Mouse (Mus musculus) liver, embryonic 13.5 days (tissue): ENCODE data around the gene Commd3. TPM values are rescaled to one million over a fixed set of nuclear protein-coding genes. Genes with fewer than 3 reads are reported as not detected.
A peak's percentile ranks its signal among the peaks of the same experiment; 100 is the strongest.

Experiments used
- ATAC-seq: fragments of 200-750 bp; cut with Nextera tagmentation; 2 replicates; pipeline ENCODE4 v1.8.0; 2017; ENCODE audit warnings: low read depth, mild to moderate bottlenecking, moderate number of reproducible peaks, moderate library complexity
- DNase-seq: peaks from one replicate; pipeline ENCODE4 v3.0.0; 2022
- H3K27ac ChIP-seq: fragments of 300-500 bp; sonication (generic); 2 replicates; pipeline ENCODE4 v1.5.1; 2015; ENCODE audit warnings: moderate library complexity, mild to moderate bottlenecking, inconsistent platforms
- H3K27me3 ChIP-seq: fragments of 300-500 bp; sonication (generic); 2 replicates; pipeline ENCODE4 v1.6.1; 2015; ENCODE audit warnings: mild to moderate bottlenecking, inconsistent platforms
- H3K36me3 ChIP-seq: fragments of 300-500 bp; sonication (generic); 2 replicates; pipeline ENCODE4 v1.6.1; 2015; ENCODE audit warnings: mild to moderate bottlenecking, inconsistent platforms
- H3K4me1 ChIP-seq: fragments of 300-500 bp; sonication (generic); replicated peaks from 2 replicates; pipeline ENCODE4 v1.6.1; 2015; ENCODE audit warnings: inconsistent platforms
- H3K4me2 ChIP-seq: fragments of 300-500 bp; sonication (generic); 2 replicates; pipeline ENCODE4 v1.6.1; 2015; ENCODE audit warnings: inconsistent platforms, mild to moderate bottlenecking, moderate library complexity
- H3K4me3 ChIP-seq: fragments of 300-500 bp; sonication (generic); replicated peaks from 2 replicates; pipeline ENCODE4 v1.5.1; 2015; ENCODE audit warnings: mild to moderate bottlenecking, inconsistent platforms
- H3K9ac ChIP-seq: fragments of 300-500 bp; sonication (generic); 2 replicates; pipeline ENCODE4 v1.6.1; 2015; ENCODE audit warnings: mild to moderate bottlenecking, inconsistent platforms
- H3K9me3 ChIP-seq: fragments of 300-500 bp; sonication (generic); replicated peaks from 2 replicates; pipeline ENCODE4 v1.6.1; 2016; ENCODE audit warnings: inconsistent platforms
- WGBS: fragments of 180-500 bp; shearing (Covaris S2); methylation state at CpG from one replicate; pipeline ENCODE4 v1.1.7; 2015; ENCODE audit not compliant: insufficient replicate concordance; 5-methylcytosine and 5-hydroxymethylcytosine counted together
- polyA plus RNA-seq: library from polyadenylated mRNA; unstranded; fragments of >200 nt; fragmentation: Nextera tagmentation; extraction: Ambion mirVana; gene quantifications from 2 replicates; pipeline ENCODE4 v1.2.1, GENCODE M21; 2015

Commd3 gene
- polyA plus RNA-seq, 1 experiment from 2014 or later = 103 TPM

DNA sequence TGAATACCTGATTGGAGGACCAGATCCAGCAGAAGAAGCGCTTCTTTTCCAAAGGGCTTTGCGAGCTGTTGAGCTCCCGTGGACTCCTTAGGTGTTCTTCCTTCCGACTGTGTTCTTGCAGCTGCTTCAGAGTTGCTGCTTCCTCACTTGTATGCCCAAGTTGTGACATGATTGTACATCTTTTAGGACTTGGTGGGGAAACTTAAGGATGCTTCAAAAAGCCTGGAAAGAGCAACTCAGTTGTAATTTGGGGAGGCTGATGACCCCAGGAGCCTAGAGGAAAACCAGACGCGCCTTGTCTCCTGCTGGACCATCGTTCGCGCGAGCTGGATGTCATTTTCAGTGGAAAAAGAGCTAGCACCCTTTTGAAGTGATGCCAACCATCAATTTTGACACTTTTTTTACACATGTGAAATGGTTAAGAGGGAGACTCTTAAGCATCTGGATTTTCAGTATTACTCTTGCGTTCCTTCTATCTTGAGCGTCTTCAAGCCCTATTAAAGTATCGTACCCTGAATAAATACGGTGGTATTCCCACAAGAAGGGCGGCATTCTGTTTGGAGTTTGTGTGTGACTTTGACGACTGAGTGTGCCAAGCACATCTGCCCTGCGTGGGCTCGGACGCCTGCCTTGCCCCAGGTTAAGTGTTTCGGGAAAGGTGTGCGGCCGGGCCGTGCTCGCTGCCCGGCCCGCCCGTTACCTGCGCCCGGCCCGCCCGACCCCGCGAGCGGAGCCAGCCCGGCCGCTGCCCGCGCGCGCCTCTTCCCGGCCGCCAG lies 3.7 kb downstream of the Commd3 start:
- 15% methylated on average over 34 of the region's 42 CpGs for WGBS
- H3K36me3 ChIP-seq = no peaks in the 10 kb centered on the region
- peaks cover 49% of the 10 kb centered on the region for H3K4me1 ChIP-seq
- DNase-seq = no peak
- no peak for ATAC-seq
- no peaks in the 10 kb centered on the region for H3K9me3 ChIP-seq
- peak overlapping the region; percentile 86 for H3K4me2 ChIP-seq
- no peak overlapping the region; the same call in 1 of the 2 replicates for H3K27ac ChIP-seq
- H3K27me3 ChIP-seq = peaks cover 59% of the 10 kb centered on the region
- H3K9ac ChIP-seq = peak overlapping the region; percentile 77
- peak overlapping the region; percentile 72 for H3K4me3 ChIP-seq

DNA sequence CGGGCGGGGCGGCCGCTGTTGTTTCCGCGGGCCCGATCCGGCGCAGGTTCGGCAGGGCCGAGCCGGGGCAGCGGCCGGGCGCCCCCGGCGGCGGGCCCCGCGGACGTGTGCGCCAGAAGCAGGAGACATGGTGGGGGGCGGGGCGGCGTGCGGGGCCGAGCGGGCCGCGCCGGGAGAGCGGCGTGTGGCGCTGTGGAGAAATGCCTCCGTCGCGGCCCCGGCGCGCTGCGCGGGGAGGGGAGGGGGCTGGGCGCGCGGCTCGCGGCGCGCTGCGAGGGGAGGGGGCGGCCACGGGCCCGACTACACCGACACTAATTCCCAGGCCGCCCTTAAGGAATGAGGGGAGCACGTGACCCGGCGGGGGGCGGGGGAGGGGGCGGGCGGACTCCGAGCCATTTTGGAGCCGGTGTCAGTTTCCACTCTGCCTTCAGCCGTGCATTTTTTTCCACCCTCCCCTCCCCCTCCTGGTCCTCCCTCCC lies 4.3 kb downstream of the Commd3 start:
- peak overlapping the region; percentile 72 for H3K27ac ChIP-seq
- ATAC-seq (peak; percentile 62), DNase-seq (no peak)
- no peaks in the 10 kb centered on the region for H3K9me3 ChIP-seq
- H3K27me3 ChIP-seq = peaks cover 62% of the 10 kb centered on the region
- H3K36me3 ChIP-seq = no peaks in the 10 kb centered on the region
- H3K4me2 ChIP-seq = peak overlapping the region; percentile 86
- peaks cover 53% of the 10 kb centered on the region for H3K4me1 ChIP-seq
- peak overlapping the region; percentile 77 for H3K9ac ChIP-seq
- WGBS = 0% methylated on average over 12 of the region's 64 CpGs
- H3K4me3 ChIP-seq = peak overlapping the region; percentile 72

DNA sequence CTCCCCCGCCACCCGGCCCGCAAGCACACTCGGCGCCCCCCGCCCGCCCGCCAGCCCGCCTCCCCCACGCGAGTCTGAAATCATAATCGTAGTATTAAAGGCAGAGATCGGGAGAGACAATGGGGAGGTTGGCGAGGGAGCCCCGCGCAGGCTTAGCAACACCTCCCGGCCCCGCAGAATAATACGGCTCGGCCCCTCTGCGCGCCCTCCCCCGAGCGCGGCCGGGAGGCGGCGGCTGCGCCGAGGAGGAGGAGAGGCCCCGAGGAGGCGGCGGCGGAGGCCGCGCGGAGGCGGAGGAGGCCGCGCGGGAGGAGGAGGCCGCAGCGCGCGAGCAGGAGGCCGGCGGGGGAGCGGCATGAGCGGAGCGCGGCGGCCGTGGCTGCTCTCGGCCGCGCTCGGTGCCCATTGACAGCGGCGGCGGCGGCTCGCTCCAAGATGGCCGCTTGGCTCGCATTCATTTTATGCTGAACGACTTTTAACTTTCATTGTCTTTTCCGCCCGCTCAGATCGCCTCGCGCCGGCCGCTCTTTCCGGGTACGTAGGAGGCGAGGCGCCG lies 4.8 kb downstream of the Commd3 start, which contains the start of gene Bmi1:
TSS of gene Bmi1 (plus strand) at position 83 of the 556 bp plus-strand sequence.
- Histone ChIP-seq H3K4me3 (peak within 1 kb of the TSS; percentile 72), H3K4me2 (peak within 1 kb of the TSS; percentile 86), H3K9ac (peak within 1 kb of the TSS; percentile 77), H3K27me3 (peaks cover 64% of the 10 kb centered on the region), H3K4me1 (peaks cover 49% of the 10 kb centered on the region), H3K36me3 (no peaks in the 10 kb centered on the region), H3K27ac (peak within 1 kb of the TSS; percentile 72), H3K9me3 (no peaks in the 10 kb centered on the region)
- peak; percentile 61 for ATAC-seq
- DNase-seq = no peak
- under 1% methylated on average over 56 of the region's 77 CpGs for WGBS

DNA sequence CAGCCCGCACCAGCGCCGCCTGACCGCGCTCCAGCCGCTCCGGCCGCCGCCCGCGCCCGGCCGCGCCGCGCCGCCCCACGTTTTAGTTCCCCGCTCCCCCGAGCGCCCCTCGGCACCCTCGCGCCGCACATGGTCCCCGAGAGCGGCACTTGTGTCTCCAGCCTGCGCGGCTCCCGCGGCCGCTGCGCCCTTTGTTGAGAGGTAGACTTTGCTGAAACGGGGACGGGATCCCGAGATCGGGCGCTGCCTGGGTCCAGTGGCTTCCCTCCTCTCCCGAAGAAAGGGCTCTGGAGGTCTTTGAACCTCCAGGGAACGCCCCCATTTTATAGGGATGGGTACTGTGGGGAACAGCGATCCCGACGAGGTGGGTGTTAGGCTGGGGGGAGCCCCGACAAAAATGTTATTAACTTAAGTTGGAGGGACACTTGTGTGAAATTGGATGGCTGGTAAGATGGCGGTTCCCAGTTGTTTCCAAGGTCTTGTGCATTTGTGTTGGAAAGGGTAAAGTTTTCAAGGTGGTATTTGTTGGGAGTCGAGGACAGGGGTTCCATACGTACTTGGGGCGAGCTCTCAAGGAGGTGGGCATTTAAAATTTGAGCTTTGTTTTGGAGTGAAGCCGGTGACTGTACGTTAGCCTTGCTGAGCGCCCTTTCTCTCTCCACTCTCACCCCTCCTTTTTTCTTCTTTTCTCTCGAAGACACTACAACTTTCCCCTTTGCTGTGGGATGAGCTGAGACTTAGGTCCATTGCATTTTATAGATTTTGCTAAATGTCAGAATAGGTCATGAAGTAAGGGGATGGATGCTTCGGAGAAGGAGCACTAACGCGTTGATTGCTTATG lies 5.7 kb downstream of the Commd3 start:
- WGBS = under 1% methylated on average over 53 of the region's 55 CpGs
- Histone ChIP-seq H3K36me3 (no peaks in the 10 kb centered on the region), H3K4me3 (peak overlapping the region; percentile 72), H3K27ac (no peak overlapping the region), H3K9ac (peak overlapping the region; percentile 77), H3K9me3 (no peaks in the 10 kb centered on the region), H3K4me2 (peak overlapping the region; percentile 86), H3K27me3 (peaks cover 70% of the 10 kb centered on the region), H3K4me1 (peaks cover 46% of the 10 kb centered on the region)
- DNase-seq (no peak), ATAC-seq (no peak)

DNA sequence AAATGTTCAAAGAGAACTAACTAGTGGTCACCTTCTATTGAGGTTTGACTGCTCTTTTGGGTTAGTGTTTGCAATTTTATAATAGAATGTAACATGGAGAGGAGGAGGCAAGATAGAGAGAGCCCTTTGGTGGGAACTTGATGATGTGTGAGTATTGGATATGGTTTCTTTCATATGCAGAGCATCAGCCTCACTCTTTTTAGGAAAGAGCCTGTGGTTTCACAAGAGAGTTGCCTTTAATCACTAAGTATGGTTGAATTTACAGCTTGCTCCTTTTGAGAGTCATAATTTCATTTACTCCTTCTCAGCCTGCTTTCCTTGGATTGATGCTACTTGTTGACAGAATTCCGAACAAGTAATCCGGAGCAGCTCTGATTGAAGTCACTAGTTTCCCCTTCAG lies 7.5 kb downstream of the Commd3 start:
- Histone ChIP-seq H3K27me3 (peaks cover 73% of the 10 kb centered on the region), H3K27ac (no peak overlapping the region), H3K9me3 (no peaks in the 10 kb centered on the region), H3K9ac (no peak overlapping the region), H3K4me1 (peaks cover 33% of the 10 kb centered on the region), H3K4me2 (no peak overlapping the region), H3K4me3 (no peak overlapping the region), H3K36me3 (no peaks in the 10 kb centered on the region)
- no peak for ATAC-seq
- no peak for DNase-seq
- 54% methylated on average over 2 of the region's 2 CpGs for WGBS

DNA sequence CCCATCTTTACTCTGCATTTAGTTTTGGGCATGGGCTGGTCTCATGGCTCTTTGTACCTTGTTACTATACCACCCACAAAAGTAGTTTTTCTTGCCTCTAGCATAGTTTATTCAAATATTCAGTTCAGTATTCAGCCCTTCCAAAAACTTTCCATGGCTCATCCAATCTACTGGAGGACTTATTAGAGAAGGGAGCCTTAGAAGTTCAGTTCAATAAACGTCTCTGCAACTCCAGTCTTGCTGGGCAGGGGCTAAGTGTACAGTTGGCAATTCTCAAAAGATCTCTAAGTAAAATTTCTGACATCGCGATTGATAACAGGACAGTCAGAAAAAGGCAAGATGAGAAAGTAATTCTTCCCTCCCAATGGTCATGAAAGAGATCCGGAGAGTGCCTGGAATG lies 8.3 kb downstream of the Commd3 start:
- Histone ChIP-seq H3K9ac (0 out of 2 replicates have a peak overlapping the region, but pooled peaks have one; percentile 6), H3K4me1 (peaks cover 33% of the 10 kb centered on the region), H3K4me3 (peak overlapping the region; percentile 43), H3K27ac (no peak overlapping the region), H3K36me3 (no peaks in the 10 kb centered on the region), H3K4me2 (peak overlapping the region; percentile 60), H3K27me3 (peaks cover 72% of the 10 kb centered on the region), H3K9me3 (no peaks in the 10 kb centered on the region)
- DNase-seq (no peak), ATAC-seq (no peak)
- WGBS = 1% methylated on average over 4 of the region's 4 CpGs

DNA sequence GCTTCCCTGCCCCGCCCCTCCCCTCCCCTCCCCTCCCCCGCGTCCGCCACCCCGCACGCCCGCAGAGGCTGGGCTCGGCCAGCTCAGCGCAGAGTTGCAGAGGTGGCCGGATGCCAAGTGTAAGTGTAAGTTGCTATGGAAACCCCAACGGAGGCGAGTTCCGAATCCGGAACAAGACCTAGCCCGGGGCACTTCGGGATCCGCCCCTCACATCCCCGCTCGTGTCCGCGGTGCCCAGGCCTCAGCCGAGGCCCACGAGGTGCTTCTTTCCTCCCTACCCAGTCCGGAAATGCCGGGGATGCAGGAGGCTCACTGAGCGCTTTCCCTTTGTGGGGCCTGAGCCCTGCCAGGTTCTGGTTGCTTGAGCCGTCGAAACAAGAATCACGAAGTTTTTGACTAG lies 8.8 kb downstream of the Commd3 start:
- no peak for DNase-seq

DNA sequence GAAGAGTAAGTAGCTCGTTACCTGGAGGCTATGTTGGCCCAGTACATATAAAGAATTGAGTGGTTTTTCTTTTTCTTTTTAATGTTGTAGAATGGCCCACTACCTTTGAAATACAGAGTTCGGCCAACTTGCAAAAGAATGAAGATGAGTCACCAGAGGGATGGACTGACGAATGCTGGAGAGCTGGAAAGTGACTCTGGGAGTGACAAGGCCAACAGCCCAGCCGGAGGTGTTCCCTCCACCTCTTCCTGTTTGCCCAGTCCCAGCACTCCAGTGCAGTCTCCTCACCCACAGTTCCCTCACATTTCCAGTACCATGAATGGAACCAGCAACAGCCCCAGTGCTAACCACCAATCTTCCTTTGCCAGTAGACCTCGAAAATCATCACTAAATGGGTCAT lies 11.9 kb downstream of the Commd3 start:
- no peak for ATAC-seq
- no peak overlapping the region for H3K27ac ChIP-seq

More for the DNA sequence above, 8.8 kb downstream of the Commd3 start:
- 3% methylated on average over 22 of the region's 29 CpGs for WGBS
- Histone ChIP-seq H3K27ac (no peak overlapping the region), H3K36me3 (no peaks in the 10 kb centered on the region), H3K9me3 (no peaks in the 10 kb centered on the region), H3K27me3 (peaks cover 70% of the 10 kb centered on the region), H3K9ac (0 out of 2 replicates have a peak overlapping the region, but pooled peaks have one; percentile 6), H3K4me3 (peak overlapping the region; percentile 43), H3K4me2 (peak overlapping the region; percentile 60), H3K4me1 (peaks cover 28% of the 10 kb centered on the region)
- no peak for ATAC-seq

DNA sequence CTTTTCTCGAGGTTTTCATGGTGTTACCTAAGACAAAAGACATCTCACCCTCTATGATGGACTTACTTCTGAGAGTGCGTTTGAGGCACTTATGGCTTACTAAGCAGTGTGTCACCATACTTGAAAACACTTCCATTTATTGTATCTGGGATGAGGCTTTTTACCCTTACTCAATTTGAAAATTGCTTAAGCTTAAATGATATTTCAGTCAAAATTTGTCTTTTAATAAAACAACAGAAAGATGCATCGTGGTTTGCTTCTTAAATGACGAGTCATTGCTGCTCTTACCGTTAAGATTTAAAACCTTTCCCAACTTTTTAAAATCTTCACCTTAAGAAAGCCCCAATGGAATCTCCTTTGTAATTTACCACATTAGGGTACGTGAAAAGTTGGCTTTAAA lies 14.2 kb downstream of the Commd3 start:
- H3K9ac ChIP-seq = no peak overlapping the region
- H3K4me2 ChIP-seq = no peak overlapping the region
- H3K27me3 ChIP-seq = peaks cover 72% of the 10 kb centered on the region
- no peaks in the 10 kb centered on the region for H3K36me3 ChIP-seq
- DNase-seq (no peak), ATAC-seq (no peak)
- WGBS = 39% methylated on average over 6 of the region's 6 CpGs
- no peak overlapping the region for H3K27ac ChIP-seq
- H3K9me3 ChIP-seq = no peaks in the 10 kb centered on the region
- peaks cover 22% of the 10 kb centered on the region for H3K4me1 ChIP-seq
- no peak overlapping the region for H3K4me3 ChIP-seq

More for the DNA sequence above, 11.9 kb downstream of the Commd3 start:
- 67% methylated on average over 5 of the region's 5 CpGs for WGBS
- Histone ChIP-seq H3K4me3 (no peak overlapping the region), H3K4me2 (no peak overlapping the region), H3K9ac (no peak overlapping the region), H3K9me3 (no peaks in the 10 kb centered on the region), H3K27me3 (peaks cover 72% of the 10 kb centered on the region), H3K36me3 (no peaks in the 10 kb centered on the region), H3K4me1 (peaks cover 19% of the 10 kb centered on the region)
- DNase-seq = no peak

DNA sequence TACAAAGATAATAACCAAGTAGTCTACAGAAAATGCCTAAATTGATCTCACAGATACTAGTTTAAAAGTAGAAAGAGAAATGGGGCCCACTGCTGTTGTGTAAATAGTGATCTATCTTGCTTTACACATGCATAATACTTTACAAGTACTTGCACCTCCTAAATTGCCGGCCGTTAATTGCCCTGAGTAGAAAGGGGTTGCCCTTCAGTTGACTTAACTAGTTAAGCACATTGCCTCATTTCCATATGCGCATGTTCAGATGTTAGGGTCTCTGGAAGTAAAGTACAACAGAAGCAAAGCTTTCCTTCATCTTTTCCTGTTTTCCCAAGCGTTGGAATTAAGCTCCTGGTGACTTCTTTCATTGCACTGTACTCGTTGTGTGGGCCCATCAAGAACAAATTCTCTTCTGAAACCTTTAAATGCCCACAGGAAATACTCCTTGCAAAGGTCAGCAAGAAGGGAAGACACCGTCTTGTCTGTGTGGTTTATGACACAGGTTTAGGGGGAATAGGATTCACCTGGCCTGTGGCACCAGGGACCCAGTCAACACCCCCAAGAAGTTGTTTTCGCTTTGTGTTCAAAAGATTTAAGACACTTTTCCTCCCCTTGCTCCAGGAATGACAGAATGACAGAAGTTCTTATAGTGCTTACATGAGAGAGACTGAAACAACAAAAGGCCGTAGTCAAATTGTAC lies 14.8 kb downstream of the Commd3 start:
- no peak overlapping the region for H3K4me3 ChIP-seq
- H3K36me3 ChIP-seq = no peaks in the 10 kb centered on the region
- no peaks in the 10 kb centered on the region for H3K9me3 ChIP-seq
- H3K9ac ChIP-seq = no peak overlapping the region
- peaks cover 71% of the 10 kb centered on the region for H3K27me3 ChIP-seq
- no peak for DNase-seq
- H3K27ac ChIP-seq = no peak overlapping the region
- 22% methylated on average over 8 of the region's 8 CpGs for WGBS
- no peak overlapping the region for H3K4me2 ChIP-seq
- peaks cover 22% of the 10 kb centered on the region for H3K4me1 ChIP-seq
- ATAC-seq = no peak
